Mouse (Mus musculus) midbrain, embryonic 16.5 days (tissue): ENCODE data around the gene Tspan12. TPM values are rescaled to one million over a fixed set of nuclear protein-coding genes. Genes with fewer than 3 reads are reported as not detected.
A peak's percentile ranks its signal among the peaks of the same experiment; 100 is the strongest.

Source experiments
- ATAC-seq: fragments of 200-750 bp; cut with Nextera tagmentation; 2 replicates; pipeline ENCODE4 v1.8.0; 2017; ENCODE audit warnings: moderate TSS enrichment
- H3K27ac ChIP-seq: fragments of 300-500 bp; sonication (generic); 2 replicates; pipeline ENCODE4 v1.5.1; 2014; ENCODE audit warnings: mild to moderate bottlenecking, low read length, mixed read lengths
- H3K27me3 ChIP-seq: fragments of 300-500 bp; sonication (generic); 2 replicates; pipeline ENCODE4 v1.6.1; 2014; ENCODE audit warnings: low read depth, low read length, mixed read lengths; ENCODE audit not compliant: control insufficient read depth, insufficient read depth
- H3K36me3 ChIP-seq: fragments of 300-500 bp; sonication (generic); 2 replicates; pipeline ENCODE4 v1.6.1; 2014; ENCODE audit warnings: mild to moderate bottlenecking, low read length, moderate library complexity, mixed read lengths; ENCODE audit not compliant: control insufficient read depth, insufficient read depth
- H3K4me1 ChIP-seq: fragments of 300-500 bp; sonication (generic); 2 replicates; pipeline ENCODE4 v1.6.1; 2014; ENCODE audit warnings: mild to moderate bottlenecking, low read length, mixed read lengths; ENCODE audit not compliant: control insufficient read depth, insufficient read depth
- H3K4me2 ChIP-seq: fragments of 300-500 bp; sonication (generic); 2 replicates; pipeline ENCODE4 v1.6.1; 2014; ENCODE audit warnings: mild to moderate bottlenecking, low read length, mixed read lengths
- H3K4me3 ChIP-seq: fragments of 300-500 bp; sonication (generic); 2 replicates; pipeline ENCODE4 v1.5.1; 2014; ENCODE audit warnings: low read depth, mild to moderate bottlenecking, low read length, moderate library complexity, mixed read lengths
- H3K9ac ChIP-seq: fragments of 300-500 bp; sonication (generic); 2 replicates; pipeline ENCODE4 v1.6.1; 2014; ENCODE audit warnings: low read depth, low read length, mixed read lengths
- H3K9me3 ChIP-seq: fragments of 300-500 bp; sonication (generic); replicated peaks from 2 replicates; pipeline ENCODE4 v1.6.1; 2014; ENCODE audit warnings: mild to moderate bottlenecking, low read length, mixed read lengths; ENCODE audit not compliant: control insufficient read depth, poor library complexity, severe bottlenecking
- WGBS: fragments of 180-500 bp; shearing (Covaris S2); extraction: QIAGEN DNeasy Blood & Tissue Kit; methylation state at CpG from one replicate; pipeline ENCODE4 v1.1.7; 2014; 5-methylcytosine and 5-hydroxymethylcytosine counted together
- polyA plus RNA-seq: library from polyadenylated mRNA; unstranded; fragments of >200 nt; fragmentation: Nextera tagmentation; extraction: Ambion mirVana; gene quantifications from 2 replicates; pipeline ENCODE4 v1.2.1, GENCODE M21; 2015

Tspan12 gene
- polyA plus RNA-seq, 1 experiment from 2014 or later, result 63.2 TPM

- Histone ChIP-seq H3K4me1 (no peaks in the 10 kb centered on the region), H3K36me3 (no peaks in the 10 kb centered on the region), H3K9me3 (no peaks in the 10 kb centered on the region), H3K27me3 (no peaks in the 10 kb centered on the region), H3K4me3 (no peak overlapping the region), H3K27ac (no peak overlapping the region), H3K4me2 (peak overlapping the region; percentile 22), H3K9ac (no peak overlapping the region)
- 8% methylated on average over 7 of the region's 7 CpGs for WGBS
- ATAC-seq, result peak; percentile 80; the same call in 1 of the 2 replicates
Measured at GRCm38 (mm10) chr6:21857843-21858242, 5.5 kb upstream of the Tspan12 start.

DNA sequence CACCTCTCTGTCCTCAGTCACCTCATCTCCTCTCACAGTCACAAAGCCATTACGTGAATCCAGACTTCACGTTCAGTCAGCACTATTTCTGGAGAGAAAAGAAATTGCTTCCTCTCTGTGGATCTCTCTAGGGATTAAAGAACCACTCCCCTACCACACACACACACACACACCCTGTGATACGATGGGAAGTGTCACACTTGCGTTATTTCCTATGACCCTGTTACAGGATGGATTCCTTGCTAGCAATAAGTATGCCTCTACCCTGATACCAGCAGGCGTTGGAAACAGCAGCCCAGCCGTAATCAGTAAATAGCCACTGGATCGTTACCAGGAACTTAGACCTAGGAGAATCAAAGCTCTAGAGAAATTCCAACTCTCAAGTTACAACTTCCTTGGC, 3.6 kb upstream of the Tspan12 start:
- 57% methylated on average over 7 of the region's 7 CpGs for WGBS
- H3K9ac ChIP-seq, result no peak overlapping the region
- no peak for ATAC-seq
- H3K4me1 ChIP-seq, result peaks cover 7% of the 10 kb centered on the region; the same call in 1 of the 2 replicates
- no peaks in the 10 kb centered on the region for H3K27me3 ChIP-seq
- H3K27ac ChIP-seq, result no peak overlapping the region
- H3K4me2 ChIP-seq, result no peak overlapping the region
- no peaks in the 10 kb centered on the region for H3K36me3 ChIP-seq
- no peaks in the 10 kb centered on the region for H3K9me3 ChIP-seq
- no peak overlapping the region for H3K4me3 ChIP-seq

DNA sequence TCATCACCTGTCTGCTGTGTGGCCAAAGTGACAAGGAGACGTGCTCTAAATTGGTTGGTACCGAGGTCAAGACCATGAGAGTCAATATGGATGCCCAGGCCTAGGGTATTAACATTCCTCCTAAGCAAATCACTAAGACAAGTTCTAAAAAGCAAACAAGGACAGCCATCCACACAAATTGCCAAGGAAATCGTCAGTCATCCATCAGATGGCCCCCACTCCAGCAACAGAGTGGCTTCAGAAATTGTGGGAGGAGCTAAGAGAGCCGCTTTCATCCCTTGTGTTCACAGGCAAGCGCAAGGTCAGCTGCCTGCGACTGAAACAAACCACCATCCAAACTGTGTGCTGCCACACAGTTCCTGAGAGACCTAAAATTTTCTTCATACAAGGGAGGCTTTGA, 1.0 kb upstream of the Tspan12 start:
- no peaks in the 10 kb centered on the region for H3K9me3 ChIP-seq
- ATAC-seq, result no peak
- no peak overlapping the region for H3K4me3 ChIP-seq
- no peak overlapping the region for H3K27ac ChIP-seq
- no peak overlapping the region for H3K9ac ChIP-seq
- peaks cover 14% of the 10 kb centered on the region; the same call in 1 of the 2 replicates for H3K4me1 ChIP-seq
- H3K27me3 ChIP-seq, result no peaks in the 10 kb centered on the region
- H3K4me2 ChIP-seq, result no peak overlapping the region
- no peaks in the 10 kb centered on the region for H3K36me3 ChIP-seq
- 61% methylated on average over 6 of the region's 6 CpGs for WGBS

DNA sequence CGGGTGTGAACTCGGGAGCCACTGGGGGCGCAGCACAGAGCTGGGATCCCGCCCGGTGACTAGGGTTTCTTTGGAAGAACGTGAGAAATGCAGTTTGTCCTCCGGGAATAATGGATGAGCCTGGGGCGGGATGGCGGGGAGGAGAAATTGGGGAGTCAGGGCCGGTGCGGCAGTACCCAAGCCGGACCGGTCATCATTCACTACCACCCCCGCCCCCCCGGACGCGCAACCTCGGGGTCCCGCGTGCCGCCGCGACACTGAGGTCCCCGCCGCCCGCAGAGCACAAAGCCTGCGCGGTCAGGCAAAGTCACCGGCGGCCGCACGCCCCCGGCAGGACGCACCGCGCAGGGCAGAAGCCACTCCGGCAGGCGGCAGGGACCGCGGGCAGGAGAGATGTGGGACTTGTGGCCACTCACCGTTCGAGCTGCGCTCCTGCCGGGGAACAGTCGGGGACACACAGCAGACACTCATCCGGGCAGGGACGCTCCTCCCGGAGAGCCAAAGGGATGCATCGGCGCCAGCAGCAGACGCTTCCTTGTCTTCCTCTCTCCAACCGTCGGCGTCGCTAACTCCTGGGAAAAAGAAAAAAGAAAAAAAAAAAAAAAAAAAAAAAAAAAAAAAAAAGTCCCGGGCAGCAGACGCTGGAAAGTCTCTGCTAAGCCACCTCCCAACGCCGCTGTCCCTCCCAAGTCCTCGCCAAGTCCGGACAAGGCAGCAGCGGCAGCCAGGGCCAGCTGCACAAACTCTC, 545 bp downstream of the Tspan12 start:
- peak overlapping the region; percentile 88 for H3K9ac ChIP-seq
- peak overlapping the region; percentile 92 for H3K4me3 ChIP-seq
- 0 out of 2 replicates have a peak, but pooled peaks cover 6% of the 10 kb centered on the region for H3K36me3 ChIP-seq
- under 1% methylated on average over 52 of the region's 62 CpGs for WGBS
- H3K4me1 ChIP-seq, result peaks cover 14% of the 10 kb centered on the region; the same call in 1 of the 2 replicates
- peak overlapping the region; percentile 71 for H3K4me2 ChIP-seq
- ATAC-seq, result peak; percentile 91
- H3K9me3 ChIP-seq, result no peaks in the 10 kb centered on the region
- no peaks in the 10 kb centered on the region for H3K27me3 ChIP-seq
- peak overlapping the region; percentile 84 for H3K27ac ChIP-seq

DNA sequence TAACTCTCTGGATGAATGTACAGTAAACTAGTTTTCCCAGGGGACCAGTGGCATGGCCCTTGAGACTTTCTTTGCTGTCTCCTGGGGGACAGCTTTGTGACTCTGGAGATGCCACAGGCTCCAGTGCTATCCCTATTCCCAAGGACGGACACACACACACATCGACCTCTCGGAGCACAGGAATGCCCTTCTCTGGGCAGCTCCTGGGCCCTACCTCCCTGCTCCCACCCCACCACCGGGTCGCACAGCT, 1.0 kb downstream of the Tspan12 start:
- peak overlapping the region; percentile 71 for H3K4me2 ChIP-seq
- H3K4me3 ChIP-seq, result peak overlapping the region; percentile 92
- WGBS, result 0% methylated on average over 5 of the region's 5 CpGs
- H3K9ac ChIP-seq, result peak overlapping the region; percentile 88
- H3K27ac ChIP-seq, result peak overlapping the region; percentile 84
- 0 out of 2 replicates have a peak, but pooled peaks cover 6% of the 10 kb centered on the region for H3K36me3 ChIP-seq
- no peaks in the 10 kb centered on the region for H3K9me3 ChIP-seq
- H3K27me3 ChIP-seq, result no peaks in the 10 kb centered on the region
- peak; percentile 93 for ATAC-seq
- H3K4me1 ChIP-seq, result peaks cover 14% of the 10 kb centered on the region; the same call in 1 of the 2 replicates

DNA sequence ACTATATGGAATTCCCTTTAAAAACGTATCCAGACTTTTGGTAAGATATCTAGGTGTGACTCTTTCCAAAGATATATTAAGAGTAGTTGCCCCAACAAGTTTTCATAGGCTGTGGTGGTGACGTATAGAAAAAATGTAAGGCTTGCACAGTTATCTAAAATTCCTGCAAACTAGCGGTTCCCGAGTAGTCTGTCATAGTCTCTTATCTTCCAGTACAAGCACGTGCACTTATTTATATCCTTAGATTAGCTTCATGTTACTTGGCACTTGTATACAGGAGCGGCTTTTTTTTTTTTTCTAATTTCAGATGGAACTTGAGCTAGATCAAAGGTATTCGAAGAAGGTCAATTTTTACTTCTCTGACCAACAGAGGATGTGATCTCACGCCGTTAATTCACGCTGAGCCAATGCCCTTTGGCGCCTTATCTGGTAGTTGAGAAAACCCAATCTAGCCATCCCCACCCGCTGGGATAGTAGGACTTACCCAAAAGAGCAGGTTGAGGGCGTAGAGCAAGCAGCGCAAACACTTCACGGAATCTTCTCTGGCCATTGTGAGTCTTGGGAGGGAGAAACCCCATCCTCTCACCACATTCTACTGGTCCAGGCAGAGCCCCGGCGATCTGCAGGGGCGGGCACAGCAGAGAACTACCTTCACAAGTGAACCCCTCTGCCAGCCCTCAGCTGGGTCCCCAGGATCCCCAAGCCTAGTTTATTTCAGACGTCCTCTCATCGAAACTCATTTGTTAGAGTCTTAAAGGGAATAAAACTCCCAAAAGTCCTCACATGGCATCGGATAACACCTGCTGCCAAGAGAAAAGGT, 1.6 kb downstream of the Tspan12 start:
- peak overlapping the region; percentile 71 for H3K4me2 ChIP-seq
- H3K36me3 ChIP-seq, result 0 out of 2 replicates have a peak, but pooled peaks cover 6% of the 10 kb centered on the region
- H3K9ac ChIP-seq, result peak overlapping the region; percentile 88
- H3K9me3 ChIP-seq, result no peaks in the 10 kb centered on the region
- peak; percentile 53 for ATAC-seq
- peak overlapping the region; percentile 92 for H3K4me3 ChIP-seq
- 25% methylated on average over 21 of the region's 21 CpGs for WGBS
- H3K4me1 ChIP-seq, result peaks cover 14% of the 10 kb centered on the region; the same call in 1 of the 2 replicates
- H3K27me3 ChIP-seq, result no peaks in the 10 kb centered on the region
- H3K27ac ChIP-seq, result no peak overlapping the region

DNA sequence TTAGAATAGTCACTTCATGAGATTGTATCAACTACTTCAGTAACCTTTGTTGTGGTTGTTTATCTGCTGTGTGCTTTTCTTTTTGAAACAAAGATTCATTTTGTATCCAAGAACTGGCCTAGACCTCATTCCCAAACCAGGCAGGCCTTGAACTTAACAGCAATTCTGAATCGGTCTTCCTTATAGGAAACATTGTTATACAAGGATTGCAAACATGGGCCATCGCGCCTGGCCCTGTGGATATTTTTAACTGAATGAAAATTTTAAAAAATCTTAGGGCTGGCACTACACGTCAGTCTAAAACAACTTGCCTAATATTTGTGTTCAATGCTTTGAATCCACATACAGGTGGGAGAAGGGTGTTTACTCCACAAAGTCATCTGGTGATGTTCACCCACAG, 3.5 kb downstream of the Tspan12 start:
- Histone ChIP-seq H3K4me2 (no peak overlapping the region), H3K27ac (no peak overlapping the region), H3K4me1 (peaks cover 14% of the 10 kb centered on the region; the same call in 1 of the 2 replicates), H3K9ac (no peak overlapping the region), H3K36me3 (0 out of 2 replicates have a peak, but pooled peaks cover 6% of the 10 kb centered on the region), H3K4me3 (no peak overlapping the region), H3K27me3 (no peaks in the 10 kb centered on the region), H3K9me3 (no peaks in the 10 kb centered on the region)
- ATAC-seq, result no peak
- WGBS, result 95% methylated on average over 4 of the region's 4 CpGs

- H3K27me3 ChIP-seq, result no peaks in the 10 kb centered on the region
- H3K4me1 ChIP-seq, result 0 out of 2 replicates have a peak, but pooled peaks cover 4% of the 10 kb centered on the region
- 21% methylated on average over 9 of the region's 9 CpGs for WGBS
- no peak overlapping the region for H3K4me2 ChIP-seq
- peak; percentile 67 for ATAC-seq
- no peak overlapping the region for H3K4me3 ChIP-seq
- H3K36me3 ChIP-seq, result 0 out of 2 replicates have a peak, but pooled peaks cover 3% of the 10 kb centered on the region
- H3K9me3 ChIP-seq, result no peaks in the 10 kb centered on the region
- H3K27ac ChIP-seq, result no peak overlapping the region
- no peak overlapping the region for H3K9ac ChIP-seq
Measured at GRCm38 (mm10) chr6:21839976-21840775, 12.1 kb downstream of the Tspan12 start.
